Mouse (Mus musculus): ENCODE results near the gene Fbxl7.

DNA sequence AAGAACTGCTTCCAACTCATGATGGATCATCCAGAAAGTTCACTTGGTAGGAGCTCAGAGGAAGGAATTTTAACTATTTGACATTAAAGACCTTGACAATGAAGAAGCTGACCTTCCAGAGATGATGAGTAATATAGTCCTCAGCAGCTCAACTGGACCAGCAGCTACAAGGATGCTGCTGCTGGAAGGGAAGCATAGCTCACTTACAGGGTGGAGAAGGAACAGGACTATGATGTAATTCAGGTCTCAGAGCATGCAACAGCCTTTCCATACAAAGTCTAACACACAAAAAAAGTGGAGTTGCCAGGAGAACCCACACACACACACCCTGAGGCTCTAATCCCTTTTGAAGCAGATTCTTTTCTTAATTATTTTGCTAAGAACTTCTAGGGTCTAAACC, 119.7 kb downstream of the Fbxl7 start:
- TF ChIP-seq CTCF (IDR thresholded peaks at IDR 0.05; ENCODE audit: low read depth, low read length) (no peak), TAL1 (conservative IDR thresholded peaks at IDR 0.05; ENCODE audit: low read depth, low read length) (no peak), GATA1 (IDR thresholded peaks at IDR 0.05; ENCODE audit: borderline replicate concordance, low read length) (no peak), POLR2AphosphoS5 (IDR thresholded peaks at IDR 0.05; ENCODE audit: insufficient replicate concordance, low read depth, low read length) (no peak), GATA2 (IDR thresholded peaks at IDR 0.05; ENCODE audit: borderline replicate concordance, low read depth, low read length) (no peak)

All from G1E (cell line).